Mouse (Mus musculus): ENCODE results near the gene Gm10147.
"Not testable (repeated sequence)": the region's sequence is repeated elsewhere in the genome, so short reads cannot be mapped to it uniquely, and the experiment has no call there.

The Gm10147 gene

GRCm38 (mm10) chrX:28607742-28608141 is at the start of gene Gm10147:
Gm10147 (minus strand) TSS chrX:28607842.
- not testable (repeated sequence) for DNase-seq (ENCODE audit: low read depth, low spot score)

All from CD4-positive helper T cell, adult 2 months (primary cell).